ENCODE assay signal across 9 mouse cellular contexts in genomic region chr6:4972808-4973207, GRCm38 (mm10).
DNase-seq lines count a peak whose midpoint lies in the region; ATAC-seq and TF ChIP-seq lines count a peak whose summit lies in the region.
"Had no signal": no experiment of that assay in that cellular context is flagged by ENCODE, and none has a peak within 500 bp of the region (broad histone marks: within the 10 kb centered on the region; RNA-seq: fewer than 3 reads in every experiment).

No protein-coding gene starts in this region.

- H3K9me3 ChIP-seq in hindbrain, embryonic 12.5 days (replicated peaks), result no peaks in the 10 kb centered on the region
- H3K9me3 ChIP-seq in hindbrain, embryonic 11.5 days (ENCODE audit: control insufficient read depth, low read length), result no peaks in the 10 kb centered on the region
- H3K9me3 ChIP-seq in forebrain, embryonic 15.5 days, result no peaks in the 10 kb centered on the region
- H3K9me3 ChIP-seq in lung, embryonic 14.5 days (ENCODE audit: low read depth, low read length), result no peaks in the 10 kb centered on the region
- H3K9me3 ChIP-seq: embryonic facial prominence, embryonic 15.5 days had no signal

- H3K27me3 ChIP-seq in hindbrain, embryonic 12.5 days, result no peaks in the 10 kb centered on the region
- H3K27me3 ChIP-seq in hindbrain, embryonic 11.5 days (ENCODE audit: control insufficient read depth, insufficient read depth, low read length), result no peaks in the 10 kb centered on the region
- no peaks in the 10 kb centered on the region for H3K27me3 ChIP-seq in forebrain, embryonic 15.5 days
- no peaks in the 10 kb centered on the region for H3K27me3 ChIP-seq in lung, embryonic 14.5 days (ENCODE audit: insufficient read depth, low read length)
- H3K27me3 ChIP-seq: embryonic facial prominence, embryonic 15.5 days had no signal

- no peaks in the 10 kb centered on the region for H3K36me3 ChIP-seq in hindbrain, embryonic 12.5 days
- H3K36me3 ChIP-seq in hindbrain, embryonic 11.5 days (ENCODE audit: control insufficient read depth, insufficient read depth, low read length), result no peaks in the 10 kb centered on the region
- H3K36me3 ChIP-seq in forebrain, embryonic 15.5 days, result no peaks in the 10 kb centered on the region
- H3K36me3 ChIP-seq in lung, embryonic 14.5 days (ENCODE audit: insufficient read depth), result no peaks in the 10 kb centered on the region
- H3K36me3 ChIP-seq: embryonic facial prominence, embryonic 15.5 days had no signal

- no peak overlapping the region for H3K4me2 ChIP-seq in hindbrain, embryonic 12.5 days (replicated peaks)
- H3K4me2 ChIP-seq in hindbrain, embryonic 11.5 days (replicated peaks; ENCODE audit: low read depth, low read length), result no peak overlapping the region
- H3K4me2 ChIP-seq in forebrain, embryonic 15.5 days (replicated peaks), result no peak overlapping the region
- H3K4me2 ChIP-seq in lung, embryonic 14.5 days, result no peak overlapping the region
- H3K4me2 ChIP-seq: embryonic facial prominence, embryonic 15.5 days had no signal

- ATAC-seq in hindbrain, embryonic 12.5 days (ENCODE audit: low FRiP score), result 0 out of 2 replicates have a peak, but pooled peaks have one; percentile 58
- ATAC-seq in hindbrain, embryonic 11.5 days (ENCODE audit: low FRiP score), result no peak
- peak; percentile 85 for ATAC-seq in forebrain, embryonic 15.5 days (replicated peaks)
- ATAC-seq in lung, embryonic 14.5 days (ENCODE audit: insufficient read depth), result peak; percentile 84; the same call in 1 of the 2 replicates

- no peaks in the 10 kb centered on the region for H3K4me1 ChIP-seq in hindbrain, embryonic 12.5 days
- no peaks in the 10 kb centered on the region for H3K4me1 ChIP-seq in hindbrain, embryonic 11.5 days (replicated peaks; ENCODE audit: control insufficient read depth, insufficient read depth, low read length)
- peaks cover 8% of the 10 kb centered on the region; the same call in 1 of the 2 replicates for H3K4me1 ChIP-seq in forebrain, embryonic 15.5 days
- no peaks in the 10 kb centered on the region for H3K4me1 ChIP-seq in lung, embryonic 14.5 days (ENCODE audit: insufficient read depth)

- WGBS in hindbrain, embryonic 12.5 days, result 58% methylated on average over 6 of the region's 6 CpGs
- WGBS in hindbrain, embryonic 11.5 days, result 76% methylated on average over 6 of the region's 6 CpGs
- 26% methylated on average over 6 of the region's 6 CpGs for WGBS in forebrain, embryonic 15.5 days
- 33% methylated on average over 6 of the region's 6 CpGs for WGBS in lung, embryonic 14.5 days

- no peak overlapping the region for H3K4me3 ChIP-seq in hindbrain, embryonic 12.5 days
- no peak overlapping the region for H3K4me3 ChIP-seq in hindbrain, embryonic 11.5 days (ENCODE audit: low read depth, low read length)
- H3K4me3 ChIP-seq in forebrain, embryonic 15.5 days, result no peak overlapping the region
- H3K4me3 ChIP-seq in lung, embryonic 14.5 days (ENCODE audit: low read depth, low read length), result no peak overlapping the region
- H3K4me3 ChIP-seq: embryonic facial prominence, embryonic 15.5 days had no signal

- TF ChIP-seq CTCF in lung, embryonic 14.5 days (IDR thresholded peaks at IDR 0.05; ENCODE audit: low read depth), result no peak

- H3K9ac ChIP-seq in hindbrain, embryonic 12.5 days, result no peak overlapping the region
- H3K9ac ChIP-seq in hindbrain, embryonic 11.5 days (ENCODE audit: low read depth, low read length), result no peak overlapping the region
- H3K9ac ChIP-seq in forebrain, embryonic 15.5 days (replicated peaks), result no peak overlapping the region
- H3K9ac ChIP-seq in lung, embryonic 14.5 days, result no peak overlapping the region
- H3K9ac ChIP-seq: embryonic facial prominence, embryonic 15.5 days had no signal

- no peak for DNase-seq in hindbrain, embryonic 11.5 days (ENCODE audit: low spot score)
- peak; percentile 23 for DNase-seq in MN1 (ENCODE audit: low spot score)
- DNase-seq in lung, embryonic 14.5 days, result peak; percentile 56
- no peak for DNase-seq in urinary bladder, postnatal 4 days (ENCODE audit: low spot score in 2 of 2)
- DNase-seq in gastrocnemius, postnatal 10 days, result no peak
- DNase-seq in Muller cell, postnatal 12 days (ENCODE audit: inconsistent ontology term), result no peak

- H3K27ac ChIP-seq in hindbrain, embryonic 12.5 days, result no peak overlapping the region
- no peak overlapping the region for H3K27ac ChIP-seq in hindbrain, embryonic 11.5 days (ENCODE audit: low read depth, low read length)
- H3K27ac ChIP-seq in forebrain, embryonic 15.5 days (replicated peaks), result no peak overlapping the region
- no peak overlapping the region for H3K27ac ChIP-seq in lung, embryonic 14.5 days (ENCODE audit: low read depth)
- H3K27ac ChIP-seq: embryonic facial prominence, embryonic 15.5 days had no signal

Comparison
In these comparisons a context has a peak if more than half of its experiments do, and no peak if none do; other contexts are left out.
1. DNase-seq: peak in MN1 (single experiment) and lung, embryonic 14.5 days (single experiment); none in hindbrain, embryonic 11.5 days (single experiment), urinary bladder, postnatal 4 days (0 of 2), gastrocnemius, postnatal 10 days (single experiment) and Muller cell, postnatal 12 days (single experiment).